Mouse (Mus musculus): ENCODE measurements at regions not wholly inside any gene's neighbourhood (a gene's known extent, or its start where the extent isn't known, plus 50 kb on each side); places are given as distances from the start of the nearest gene placed in this dataset.

DNA sequence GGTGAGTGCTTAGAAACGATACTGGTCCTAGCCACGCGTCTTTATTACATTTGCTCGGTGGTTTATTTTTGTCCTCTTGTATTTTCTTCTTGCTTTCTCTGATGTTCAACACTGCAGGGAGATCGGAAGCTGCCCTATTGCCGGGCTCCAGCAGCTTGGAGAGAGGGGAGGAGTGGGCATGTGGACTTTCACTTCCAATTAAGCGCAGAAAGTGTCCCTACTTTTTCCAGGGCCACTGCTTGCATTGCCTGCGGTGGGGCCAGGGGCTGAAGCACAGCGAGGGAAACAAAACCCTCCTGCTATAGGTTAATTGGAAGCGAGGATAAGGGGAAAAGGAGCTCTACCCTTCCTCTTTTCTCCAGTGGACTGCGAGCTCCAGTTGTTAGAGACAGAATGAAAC, 114.4 kb upstream of the Cdh6 start:
- Histone ChIP-seq H3K9me3 (ENCODE audit: control insufficient read depth, low read length) (no peaks in the 10 kb centered on the region), H3K4me3 (ENCODE audit: low read depth, low read length) (no peak overlapping the region), H3K27me3 (ENCODE audit: control insufficient read depth, insufficient read depth, low read length) (no peaks in the 10 kb centered on the region), H3K36me3 (ENCODE audit: control insufficient read depth, insufficient read depth, low read length) (no peaks in the 10 kb centered on the region), H3K27ac (replicated peaks) (no peak overlapping the region), H3K4me2 (replicated peaks; ENCODE audit: low read depth) (peak overlapping the region; percentile 23; the same call in 1 of the 2 replicates), H3K9ac (ENCODE audit: low read length) (no peak overlapping the region), H3K4me1 (replicated peaks; ENCODE audit: control insufficient read depth, insufficient read depth) (no peaks in the 10 kb centered on the region)
- no peak for DNase-seq (ENCODE audit: low spot score)
- ATAC-seq (ENCODE audit: low FRiP score, low TSS enrichment) = no peak
- 72% methylated on average over 11 of the region's 11 CpGs for WGBS
- TF ChIP-seq EP300 (optimal IDR thresholded peaks at IDR 0.05) (no peak), CTCF (IDR thresholded peaks at IDR 0.05; ENCODE audit: low read depth) (no peak)

- WGBS = 33% methylated on average over 3 of the region's 3 CpGs
- no peak for DNase-seq (ENCODE audit: low spot score)
These were observed 111.9 kb upstream of the Cdh6 start for GRCm38 (mm10) chr15:13285355-13285754.

GRCm38 (mm10) chr15:13284219-13284618, 110.7 kb upstream of the Cdh6 start:
- Histone ChIP-seq H3K4me3 (ENCODE audit: low read depth, low read length) (no peak overlapping the region), H3K36me3 (ENCODE audit: control insufficient read depth, insufficient read depth, low read length) (no peaks in the 10 kb centered on the region), H3K27ac (replicated peaks) (no peak overlapping the region), H3K4me1 (replicated peaks; ENCODE audit: control insufficient read depth, insufficient read depth) (no peaks in the 10 kb centered on the region), H3K27me3 (ENCODE audit: control insufficient read depth, insufficient read depth, low read length) (no peaks in the 10 kb centered on the region), H3K9me3 (ENCODE audit: control insufficient read depth, low read length) (no peaks in the 10 kb centered on the region), H3K4me2 (replicated peaks; ENCODE audit: low read depth) (no peak overlapping the region), H3K9ac (ENCODE audit: low read length) (no peak overlapping the region)
- no peak for TF ChIP-seq EP300 (optimal IDR thresholded peaks at IDR 0.05)
- TF ChIP-seq CTCF (IDR thresholded peaks at IDR 0.05; ENCODE audit: low read depth) = no peak
- DNase-seq (ENCODE audit: low spot score) (no peak), ATAC-seq (ENCODE audit: low FRiP score, low TSS enrichment) (no peak)
- 64% methylated on average over 2 of the region's 2 CpGs for WGBS

More at GRCm38 (mm10) chr15:13285355-13285754, 111.9 kb upstream of the Cdh6 start:
- Histone ChIP-seq H3K4me2 (replicated peaks; ENCODE audit: low read depth) (no peak overlapping the region), H3K4me1 (replicated peaks; ENCODE audit: control insufficient read depth, insufficient read depth) (no peaks in the 10 kb centered on the region), H3K27ac (replicated peaks) (no peak overlapping the region), H3K4me3 (ENCODE audit: low read depth, low read length) (no peak overlapping the region), H3K9me3 (ENCODE audit: control insufficient read depth, low read length) (no peaks in the 10 kb centered on the region), H3K36me3 (ENCODE audit: control insufficient read depth, insufficient read depth, low read length) (no peaks in the 10 kb centered on the region), H3K27me3 (ENCODE audit: control insufficient read depth, insufficient read depth, low read length) (no peaks in the 10 kb centered on the region), H3K9ac (ENCODE audit: low read length) (no peak overlapping the region)
- TF ChIP-seq EP300 (optimal IDR thresholded peaks at IDR 0.05) = no peak
- no peak for TF ChIP-seq CTCF (IDR thresholded peaks at IDR 0.05; ENCODE audit: low read depth)
- ATAC-seq (ENCODE audit: low FRiP score, low TSS enrichment) = no peak

DNA sequence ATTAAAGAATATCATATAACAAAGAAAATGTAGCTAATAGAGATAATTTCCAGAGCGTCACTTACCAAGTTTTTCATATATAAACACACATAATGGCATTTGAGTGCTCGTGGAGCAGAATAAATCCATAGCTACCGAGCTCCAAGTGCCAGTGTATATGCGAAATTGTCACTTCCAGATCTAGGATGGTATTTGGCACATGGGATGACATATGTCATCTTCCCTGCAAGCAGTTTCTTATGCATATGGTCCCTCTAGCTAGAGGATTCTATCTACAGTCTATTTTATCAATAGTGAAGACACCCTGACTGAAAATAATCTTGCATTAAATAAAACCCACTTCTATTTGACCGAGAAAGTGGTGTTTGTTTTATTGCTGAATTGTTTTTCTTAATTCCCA, 109.6 kb upstream of the Cdh6 start:
- H3K27ac ChIP-seq (replicated peaks) = no peak overlapping the region
- TF ChIP-seq CTCF (IDR thresholded peaks at IDR 0.05; ENCODE audit: low read depth) (no peak), EP300 (optimal IDR thresholded peaks at IDR 0.05) (no peak)
- no peaks in the 10 kb centered on the region for H3K9me3 ChIP-seq (ENCODE audit: control insufficient read depth, low read length)
- no peak for DNase-seq (ENCODE audit: low spot score)
- no peaks in the 10 kb centered on the region for H3K27me3 ChIP-seq (ENCODE audit: control insufficient read depth, insufficient read depth, low read length)
- no peak for ATAC-seq (ENCODE audit: low FRiP score, low TSS enrichment)
- 72% methylated on average over 5 of the region's 5 CpGs for WGBS
- no peaks in the 10 kb centered on the region for H3K36me3 ChIP-seq (ENCODE audit: control insufficient read depth, insufficient read depth, low read length)
- H3K4me3 ChIP-seq (ENCODE audit: low read depth, low read length) = no peak overlapping the region
- H3K9ac ChIP-seq (ENCODE audit: low read length) = no peak overlapping the region
- H3K4me2 ChIP-seq (replicated peaks; ENCODE audit: low read depth) = no peak overlapping the region
- H3K4me1 ChIP-seq (replicated peaks; ENCODE audit: control insufficient read depth, insufficient read depth) = no peaks in the 10 kb centered on the region

DNA sequence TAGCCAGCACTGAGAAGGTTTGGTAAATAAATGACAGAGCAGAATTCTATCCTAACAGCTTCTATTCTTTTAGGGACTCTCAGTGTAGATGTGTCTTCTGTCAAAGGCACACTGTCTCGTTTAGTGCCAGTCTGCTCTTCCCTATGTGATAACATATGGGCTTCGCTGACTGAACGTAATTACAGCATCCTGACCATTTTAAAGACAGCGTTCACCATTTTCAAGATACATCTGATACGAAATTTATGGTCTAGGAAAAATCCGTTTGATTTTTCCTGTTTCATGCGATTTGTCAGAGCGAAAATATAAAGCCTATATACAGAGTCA, 103.4 kb upstream of the Cdh6 start:
- Histone ChIP-seq H3K27me3 (ENCODE audit: control insufficient read depth, insufficient read depth, low read length) (no peaks in the 10 kb centered on the region), H3K36me3 (ENCODE audit: control insufficient read depth, insufficient read depth, low read length) (no peaks in the 10 kb centered on the region), H3K9me3 (ENCODE audit: control insufficient read depth, low read length) (no peaks in the 10 kb centered on the region), H3K27ac (replicated peaks) (no peak overlapping the region), H3K4me1 (replicated peaks; ENCODE audit: control insufficient read depth, insufficient read depth) (no peaks in the 10 kb centered on the region), H3K9ac (ENCODE audit: low read length) (no peak overlapping the region), H3K4me2 (replicated peaks; ENCODE audit: low read depth) (no peak overlapping the region), H3K4me3 (ENCODE audit: low read depth, low read length) (no peak overlapping the region)
- no peak for TF ChIP-seq EP300 (optimal IDR thresholded peaks at IDR 0.05)
- TF ChIP-seq CTCF (IDR thresholded peaks at IDR 0.05; ENCODE audit: low read depth) = no peak
- WGBS = 83% methylated on average over 8 of the region's 8 CpGs
- no peak for ATAC-seq (ENCODE audit: low FRiP score, low TSS enrichment)
- DNase-seq (ENCODE audit: low spot score) = no peak

GRCm38 (mm10) chr15:13276225-13276908, 102.9 kb upstream of the Cdh6 start:
- DNase-seq (ENCODE audit: low spot score) (no peak), ATAC-seq (ENCODE audit: low FRiP score, low TSS enrichment) (no peak)
- no peaks in the 10 kb centered on the region for H3K27me3 ChIP-seq (ENCODE audit: control insufficient read depth, insufficient read depth, low read length)
- H3K36me3 ChIP-seq (ENCODE audit: control insufficient read depth, insufficient read depth, low read length) = no peaks in the 10 kb centered on the region
- TF ChIP-seq CTCF (IDR thresholded peaks at IDR 0.05; ENCODE audit: low read depth) (no peak), EP300 (optimal IDR thresholded peaks at IDR 0.05) (no peak)
- H3K9me3 ChIP-seq (ENCODE audit: control insufficient read depth, low read length) = no peaks in the 10 kb centered on the region
- H3K9ac ChIP-seq (ENCODE audit: low read length) = no peak overlapping the region
- no peaks in the 10 kb centered on the region for H3K4me1 ChIP-seq (replicated peaks; ENCODE audit: control insufficient read depth, insufficient read depth)
- H3K27ac ChIP-seq (replicated peaks) = no peak overlapping the region
- no peak overlapping the region for H3K4me3 ChIP-seq (ENCODE audit: low read depth, low read length)
- WGBS = 53% methylated on average over 5 of the region's 5 CpGs
- no peak overlapping the region for H3K4me2 ChIP-seq (replicated peaks; ENCODE audit: low read depth)
